Mouse (Mus musculus): Measurements from ENCODE around the gene Phc2.

DNA sequence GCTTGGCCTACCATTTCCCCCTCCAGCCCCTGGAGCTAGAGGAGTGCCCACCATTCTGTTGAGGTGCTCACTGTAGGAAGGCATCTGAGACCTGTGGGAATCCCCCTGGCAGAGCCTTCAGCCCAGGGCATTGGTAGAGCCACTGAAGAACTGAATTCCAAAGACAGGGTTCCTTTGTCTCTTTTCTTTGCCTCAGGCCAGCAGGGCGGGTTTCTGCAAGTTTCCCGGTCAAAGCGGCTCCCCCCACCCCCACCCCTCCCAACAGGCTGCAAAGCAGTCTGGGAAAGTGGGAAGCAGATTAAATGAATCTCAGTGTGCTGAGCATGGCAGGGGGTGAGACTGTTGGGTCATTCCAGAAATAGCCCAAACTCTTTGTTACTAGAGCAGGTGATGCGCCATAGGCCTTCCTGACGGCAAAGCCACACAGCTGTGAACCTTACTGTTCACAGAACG, 82.7 kb downstream of the Phc2 start:
- TF ChIP-seq CTCF (IDR thresholded peaks at IDR 0.05) (no peak), POLR2A (IDR thresholded peaks at IDR 0.05; ENCODE audit: insufficient read depth, low read depth, low read length) (no peak), EP300 (IDR thresholded peaks at IDR 0.05; ENCODE audit: insufficient read depth, low read depth, low read length) (no peak)
